ENCODE assay signal across 25 mouse cellular contexts in the genomic region with DNA sequence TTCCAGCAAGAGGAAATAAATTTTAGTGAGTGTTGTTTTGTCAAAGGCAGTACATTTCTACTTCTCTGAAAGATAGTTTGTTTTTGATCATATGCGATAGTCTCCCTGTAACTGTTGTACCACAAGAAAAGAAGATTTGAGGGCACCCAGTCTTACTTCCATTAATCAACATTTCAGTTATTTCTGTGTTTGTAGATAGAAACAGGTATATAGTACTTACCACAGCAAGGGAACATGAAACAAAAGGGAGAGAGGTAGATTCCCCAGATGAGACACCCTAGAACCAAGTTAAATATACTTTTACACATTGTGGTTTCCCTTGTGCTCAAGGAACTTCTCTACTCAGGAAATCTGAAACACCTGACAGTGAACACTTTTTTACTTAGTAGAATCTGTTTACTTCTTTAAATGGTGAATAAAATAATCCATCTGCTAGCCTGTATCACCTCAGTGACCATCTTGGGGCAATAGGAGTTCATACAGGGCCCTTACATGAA. TPM values are rescaled to one million over a fixed set of nuclear protein-coding genes. Genes with fewer than 3 reads are reported as not detected.
"Had no signal": no experiment of that assay in that cellular context is flagged by ENCODE, and none has a peak within 500 bp of the region (broad histone marks: within the 10 kb centered on the region; RNA-seq: fewer than 3 reads in every experiment).

No protein-coding gene starts in this region.

- ATAC-seq: liver, embryonic 12.5 days; midbrain, embryonic 15.5 days had no signal

- DNase-seq: kidney, adult 18-20 months; kidney, adult 9 months; kidney, postnatal 25 days; layer of hippocampus, adult 9-11 months; liver; lung, adult 18-20 months; retina, postnatal 1 day; right cerebral cortex, postnatal 25 days; thymus, adult 2 months; thymus, postnatal 36 days had no signal

- H3K27me3 ChIP-seq: limb, embryonic 13.5 days; liver, embryonic 12.5 days; liver, embryonic 15.5 days; midbrain, embryonic 12.5 days; midbrain, embryonic 15.5 days; neural tube, embryonic 13.5 days had no signal

- H3K9ac ChIP-seq: limb, embryonic 13.5 days; liver, embryonic 12.5 days; liver, embryonic 15.5 days; midbrain, embryonic 12.5 days; midbrain, embryonic 15.5 days; neural tube, embryonic 13.5 days had no signal

- H3K36me3 ChIP-seq: limb, embryonic 10.5 days; limb, embryonic 13.5 days; liver, embryonic 12.5 days; liver, embryonic 15.5 days; midbrain, embryonic 12.5 days; midbrain, embryonic 15.5 days; neural tube, embryonic 13.5 days had no signal

- H3K4me1 ChIP-seq: limb, embryonic 10.5 days; limb, embryonic 13.5 days; liver, embryonic 12.5 days; liver, embryonic 15.5 days; midbrain, embryonic 12.5 days; midbrain, embryonic 15.5 days; neural tube, embryonic 13.5 days had no signal

- H3K4me3 ChIP-seq: layer of hippocampus, adult 2 months; limb, embryonic 10.5 days; limb, embryonic 13.5 days; liver, embryonic 12.5 days; liver, embryonic 15.5 days; midbrain, embryonic 12.5 days; midbrain, embryonic 15.5 days; neural tube, embryonic 13.5 days had no signal

- H3K9me3 ChIP-seq: limb, embryonic 10.5 days; limb, embryonic 13.5 days; liver, embryonic 12.5 days; liver, embryonic 15.5 days; midbrain, embryonic 12.5 days; midbrain, embryonic 15.5 days; neural tube, embryonic 13.5 days had no signal

- H3K4me2 ChIP-seq: limb, embryonic 13.5 days; liver, embryonic 12.5 days; liver, embryonic 15.5 days; midbrain, embryonic 12.5 days; midbrain, embryonic 15.5 days; neural tube, embryonic 13.5 days had no signal

- H3K27ac ChIP-seq: kidney, postnatal 0 days; layer of hippocampus, adult 2 months; limb, embryonic 10.5 days; limb, embryonic 13.5 days; liver, embryonic 12.5 days; liver, embryonic 15.5 days; macrophage; midbrain, embryonic 12.5 days; midbrain, embryonic 15.5 days; neural tube, embryonic 13.5 days; stomach, postnatal 0 days had no signal

RNA-seq across cellular contexts. Expression of gene Gm5538, which starts 26.9 kb away (rescaled TPM):
- polyA plus RNA-seq: kidney, postnatal 0 days; large intestine, adult 2 months; limb, embryonic 10.5 days; limb, embryonic 13.5 days; liver, embryonic 12.5 days; liver, embryonic 15.5 days; lung, embryonic 16.5 days; macrophage; midbrain, embryonic 12.5 days; midbrain, embryonic 15.5 days; neural tube, embryonic 13.5 days; stomach, embryonic 14.5 days; stomach, postnatal 0 days; thymus, adult 2 months; urinary bladder, adult 2 months had no signal
